Mouse (Mus musculus) intestine, postnatal 0 days (tissue): ENCODE measurements around the gene 4930402H24Rik. TPM values are rescaled to one million over a fixed set of nuclear protein-coding genes. Genes with fewer than 3 reads are reported as not detected.
A peak's percentile ranks its signal among the peaks of the same experiment; 100 is the strongest.

Source experiments
- ATAC-seq: fragments of 200-750 bp; cut with Nextera tagmentation; 2 replicates; pipeline ENCODE4 v1.8.0; 2017; ENCODE audit warnings: mild to moderate bottlenecking, moderate TSS enrichment, moderate library complexity
- H3K27ac ChIP-seq: fragments of 300-500 bp; sonication (generic); 2 replicates; pipeline ENCODE4 v1.5.1; 2014; ENCODE audit warnings: mild to moderate bottlenecking, low read depth, low read length, moderate library complexity
- H3K27me3 ChIP-seq: fragments of 300-500 bp; sonication (generic); replicated peaks from 2 replicates; pipeline ENCODE4 v1.6.1; 2014; ENCODE audit warnings: low read length, mixed read lengths; ENCODE audit not compliant: control insufficient read depth, insufficient read depth
- H3K36me3 ChIP-seq: fragments of 300-500 bp; sonication (generic); 2 replicates; pipeline ENCODE4 v1.6.1; 2014; ENCODE audit warnings: mild to moderate bottlenecking, moderate library complexity; ENCODE audit not compliant: control insufficient read depth, insufficient read depth
- H3K4me1 ChIP-seq: fragments of 300-500 bp; sonication (generic); replicated peaks from 2 replicates; pipeline ENCODE4 v1.6.1; 2014; ENCODE audit warnings: antibody characterized with exemption, low read length, mixed read lengths; ENCODE audit not compliant: control insufficient read depth, insufficient read depth
- H3K4me2 ChIP-seq: fragments of 300-500 bp; sonication (generic); replicated peaks from 2 replicates; pipeline ENCODE4 v1.6.1; 2014; ENCODE audit warnings: low read depth, mild to moderate bottlenecking, moderate library complexity
- H3K4me3 ChIP-seq: fragments of 300-500 bp; sonication (generic); 2 replicates; pipeline ENCODE4 v1.5.1; 2014; ENCODE audit warnings: low read depth, low read length
- H3K9ac ChIP-seq: fragments of 300-500 bp; sonication (generic); 2 replicates; pipeline ENCODE4 v1.6.1; 2014; ENCODE audit warnings: mild to moderate bottlenecking, low read depth, low read length
- H3K9me3 ChIP-seq: fragments of 300-500 bp; sonication (generic); 2 replicates; pipeline ENCODE4 v1.6.1; 2016; ENCODE audit warnings: mixed run types; ENCODE audit not compliant: control insufficient read depth
- CTCF ChIP-seq: sonication (generic); IDR thresholded peaks from 2 replicates; pipeline ENCODE4 v1.5.1; 2016; ENCODE audit warnings: low read depth, mild to moderate bottlenecking, control low read depth, antibody characterized with exemption, moderate library complexity
- WGBS: fragments of 180-500 bp; shearing (Covaris S2); extraction: QIAGEN DNeasy Blood & Tissue Kit; methylation state at CpG from one replicate; pipeline ENCODE4 v1.1.7; 2014; 5-methylcytosine and 5-hydroxymethylcytosine counted together
- polyA plus RNA-seq: library from polyadenylated mRNA; unstranded; fragments of >200 nt; fragmentation: Nextera tagmentation; extraction: Ambion mirVana; gene quantifications from 2 replicates; pipeline ENCODE4 v1.2.1, GENCODE M21; 2015

Gene 4930402H24Rik
- polyA plus RNA-seq, 1 experiment from 2014 or later: 9.0 TPM

- no peak for TF ChIP-seq CTCF
- H3K27me3 ChIP-seq: no peaks in the 10 kb centered on the region
- H3K9me3 ChIP-seq: no peaks in the 10 kb centered on the region
- H3K9ac ChIP-seq: no peak overlapping the region
- ATAC-seq: no peak
- H3K36me3 ChIP-seq: peaks cover 32% of the 10 kb centered on the region
- H3K4me3 ChIP-seq: no peak overlapping the region
- no peak overlapping the region for H3K27ac ChIP-seq
- 63% methylated on average over 10 of the region's 10 CpGs for WGBS
- H3K4me2 ChIP-seq: no peak overlapping the region
- H3K4me1 ChIP-seq: no peaks in the 10 kb centered on the region
Observed at GRCm38 (mm10) chr2:130707057-130707456, 199.1 kb downstream of the 4930402H24Rik start.

- no peak for TF ChIP-seq CTCF
- Histone ChIP-seq H3K27ac (no peak overlapping the region), H3K36me3 (peaks cover 27% of the 10 kb centered on the region), H3K9me3 (no peaks in the 10 kb centered on the region), H3K4me2 (no peak overlapping the region), H3K9ac (no peak overlapping the region), H3K4me3 (no peak overlapping the region), H3K27me3 (no peaks in the 10 kb centered on the region), H3K4me1 (no peaks in the 10 kb centered on the region)
- 57% methylated on average over 4 of the region's 4 CpGs for WGBS
- ATAC-seq: no peak
Observed at GRCm38 (mm10) chr2:130706602-130707001, 199.6 kb downstream of the 4930402H24Rik start.

DNA sequence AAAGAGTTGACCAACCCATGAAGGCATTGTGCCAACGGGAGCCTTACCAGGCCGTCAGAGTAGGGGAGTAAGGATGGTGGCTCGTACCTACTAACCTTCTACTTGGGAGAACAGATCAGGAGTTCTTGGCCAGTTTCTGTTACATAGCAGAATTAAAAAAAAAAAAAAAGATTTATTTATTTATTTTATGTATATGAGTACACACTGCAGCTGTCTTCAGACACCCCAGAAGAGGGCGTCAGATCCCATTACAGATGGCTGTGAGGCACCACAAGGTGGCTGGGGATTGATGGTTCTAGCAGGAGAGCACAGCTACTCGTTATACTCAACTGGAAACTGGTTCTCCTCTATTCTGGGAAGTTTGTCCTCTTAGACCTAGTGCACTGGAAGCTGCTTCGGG lies 201.0 kb downstream of the 4930402H24Rik start:
- Histone ChIP-seq H3K27ac (no peak overlapping the region), H3K9ac (no peak overlapping the region), H3K4me2 (no peak overlapping the region), H3K27me3 (no peaks in the 10 kb centered on the region), H3K4me3 (no peak overlapping the region), H3K36me3 (peaks cover 16% of the 10 kb centered on the region), H3K4me1 (no peaks in the 10 kb centered on the region), H3K9me3 (no peaks in the 10 kb centered on the region)
- WGBS: 74% methylated on average over 6 of the region's 6 CpGs
- peak; percentile 17; the same call in 1 of the 2 replicates for TF ChIP-seq CTCF
- no peak for ATAC-seq

DNA sequence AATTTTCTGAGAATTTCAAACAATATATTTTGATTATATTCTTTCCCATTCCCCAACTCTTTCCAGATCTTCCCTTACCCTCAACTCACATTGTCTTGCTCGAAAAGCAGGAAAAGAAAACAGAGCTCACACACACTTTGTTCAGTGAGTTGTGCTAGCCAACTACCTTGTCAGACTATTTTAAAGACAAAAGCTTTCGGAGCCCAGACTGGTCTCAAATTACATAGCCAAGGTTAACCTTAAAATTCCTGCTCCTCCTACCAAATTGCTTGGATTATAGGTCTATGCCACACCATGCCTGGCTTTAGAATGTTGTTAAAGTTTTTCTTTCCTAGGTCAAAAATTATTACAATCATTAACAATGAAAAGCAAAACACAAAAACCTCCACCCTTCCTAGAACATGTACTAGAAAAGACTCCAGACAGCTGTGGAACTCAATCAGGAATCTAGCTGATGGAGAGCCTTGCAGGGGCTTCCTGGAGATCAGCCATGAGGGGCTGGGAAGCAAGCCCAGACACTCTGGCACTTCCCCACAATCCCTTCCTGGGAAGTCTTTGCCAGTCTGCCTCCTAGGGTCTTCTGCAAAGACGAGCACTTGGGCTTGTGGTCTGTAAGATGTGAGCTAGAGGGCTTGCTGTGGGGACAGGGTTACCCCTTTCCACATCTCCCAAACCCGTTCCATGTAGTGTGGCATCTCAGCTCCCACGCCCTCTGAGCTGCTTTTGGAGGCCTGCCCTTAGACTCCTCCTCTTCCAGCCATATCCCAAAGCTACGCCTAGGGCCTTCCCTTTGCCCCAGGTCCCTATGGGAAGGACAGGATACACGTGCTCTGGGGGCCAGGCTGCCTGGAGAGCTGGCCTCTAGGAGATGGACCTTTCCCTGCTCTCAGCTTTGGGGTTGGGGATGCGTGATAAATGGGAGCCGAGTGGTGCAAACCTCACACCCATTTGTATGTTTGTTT lies 201.9 kb downstream of the 4930402H24Rik start:
- peaks cover 10% of the 10 kb centered on the region for H3K36me3 ChIP-seq
- H3K27ac ChIP-seq: no peak overlapping the region
- no peaks in the 10 kb centered on the region for H3K27me3 ChIP-seq
- H3K4me1 ChIP-seq: no peaks in the 10 kb centered on the region
- H3K4me2 ChIP-seq: no peak overlapping the region
- no peak overlapping the region for H3K9ac ChIP-seq
- 65% methylated on average over 9 of the region's 9 CpGs for WGBS
- ATAC-seq: no peak
- TF ChIP-seq CTCF: no peak
- H3K9me3 ChIP-seq: no peaks in the 10 kb centered on the region
- no peak overlapping the region for H3K4me3 ChIP-seq

DNA sequence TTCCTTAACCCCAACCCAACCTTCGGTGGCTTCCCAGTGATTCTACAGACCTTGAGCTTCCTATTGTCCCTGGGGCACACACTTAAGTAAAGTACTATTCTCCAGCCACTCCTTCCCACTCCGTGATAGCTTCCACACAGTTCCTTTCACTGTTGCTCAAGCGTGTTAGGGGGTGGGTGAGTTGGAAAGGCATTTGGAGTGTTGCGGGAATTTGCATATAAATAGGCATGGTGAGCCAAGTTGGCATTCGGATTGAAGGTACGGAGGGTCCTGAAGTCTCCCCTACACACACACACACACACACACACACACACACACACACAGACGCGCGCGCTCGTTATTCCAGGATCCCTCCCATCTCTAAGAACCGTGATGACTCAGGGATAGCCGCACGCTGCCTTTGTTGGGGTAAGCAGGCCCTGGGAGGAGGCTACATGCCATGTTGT lies 208.4 kb downstream of the 4930402H24Rik start:
- peak overlapping the region; percentile 59 for H3K4me3 ChIP-seq
- TF ChIP-seq CTCF: no peak
- no peaks in the 10 kb centered on the region for H3K4me1 ChIP-seq
- H3K27ac ChIP-seq: no peak overlapping the region
- H3K9me3 ChIP-seq: no peaks in the 10 kb centered on the region
- peak overlapping the region; percentile 99 for H3K4me2 ChIP-seq
- peaks cover 29% of the 10 kb centered on the region for H3K27me3 ChIP-seq
- no peaks in the 10 kb centered on the region for H3K36me3 ChIP-seq
- peak overlapping the region; percentile 22; the same call in 1 of the 2 replicates for H3K9ac ChIP-seq
- ATAC-seq: 0 out of 2 replicates have a peak, but pooled peaks have one; percentile 6
- 6% methylated on average over 14 of the region's 14 CpGs for WGBS

DNA sequence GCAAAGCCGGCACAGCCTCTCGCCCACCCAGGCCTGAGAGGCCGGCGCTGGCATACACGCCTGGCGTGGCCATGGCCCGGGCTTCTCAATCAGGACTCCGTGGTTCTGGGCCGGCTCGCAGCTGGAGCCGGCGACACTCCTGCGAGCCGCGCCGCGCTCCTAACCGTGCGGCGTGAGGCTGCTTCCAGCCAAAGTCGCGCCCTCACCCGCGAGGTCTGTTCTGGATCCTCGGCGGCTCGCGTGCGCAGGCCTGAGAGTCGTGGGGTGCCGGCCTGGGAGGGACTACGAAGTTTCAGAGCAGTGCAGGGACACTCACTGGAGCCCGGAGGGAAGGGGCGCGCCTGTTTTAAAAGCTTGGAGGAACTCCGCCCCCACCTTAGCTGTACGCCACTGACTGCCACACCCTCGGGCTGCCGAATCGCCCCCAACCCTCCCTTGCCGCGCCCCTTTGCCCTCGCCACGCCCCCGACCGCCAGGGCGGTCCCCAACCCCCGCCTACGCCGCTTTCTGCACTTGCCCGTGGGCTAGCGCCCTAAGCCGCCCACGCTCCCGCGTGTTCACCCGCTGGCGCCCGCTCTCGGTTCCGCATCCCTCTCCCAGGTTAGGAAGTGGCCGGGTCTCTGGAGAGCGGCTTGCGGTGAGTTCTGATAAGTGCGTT lies 208.9 kb downstream of the 4930402H24Rik start, which contains the start of gene Slc4a11:
Gene Slc4a11, minus strand, starts transcription at position 367 of the 658 bp plus-strand sequence.
- peak; percentile 44 for ATAC-seq
- Histone ChIP-seq H3K27ac (no peak within 1 kb of the TSS), H3K4me1 (no peaks in the 10 kb centered on the region), H3K27me3 (peaks cover 29% of the 10 kb centered on the region), H3K9ac (peak within 1 kb of the TSS; percentile 22; the same call in 1 of the 2 replicates), H3K36me3 (no peaks in the 10 kb centered on the region), H3K9me3 (no peaks in the 10 kb centered on the region), H3K4me2 (peak within 1 kb of the TSS; percentile 99), H3K4me3 (peak within 1 kb of the TSS; percentile 59)
- under 1% methylated on average over 63 of the region's 65 CpGs for WGBS
- TF ChIP-seq CTCF: no peak
